Mouse (Mus musculus): Measurements from ENCODE around the gene Glis2.

Gene Glis2

GRCm38 (mm10) chr16:4640267-4641005 lies 45.9 kb downstream of the Glis2 start:
- DNase-seq = peak; percentile 88 to 92

- DNase-seq = peak; percentile 32 to 46
These were observed 46.8 kb downstream of the Glis2 start for GRCm38 (mm10) chr16:4641119-4641838.

- DNase-seq = peak; percentile 58 to 69
These were observed 47.7 kb downstream of the Glis2 start for GRCm38 (mm10) chr16:4642190-4642589.

GRCm38 (mm10) chr16:4642937-4643336 lies 48.4 kb downstream of the Glis2 start:
- no peak for DNase-seq

- peak; percentile 88 to 90 for DNase-seq
These were observed 49.3 kb downstream of the Glis2 start for GRCm38 (mm10) chr16:4643670-4644419.

GRCm38 (mm10) chr16:4645867-4646266 lies 51.4 kb downstream of the Glis2 start:
- DNase-seq = no peak

GRCm38 (mm10) chr16:4646831-4647230 lies 52.3 kb downstream of the Glis2 start:
- no peak for DNase-seq

- DNase-seq = no peak
These were observed 53.2 kb downstream of the Glis2 start for GRCm38 (mm10) chr16:4647651-4648141.

GRCm38 (mm10) chr16:4648416-4649023 lies 54.0 kb downstream of the Glis2 start:
- DNase-seq = peak; percentile 76

GRCm38 (mm10) chr16:4649211-4649610 lies 54.7 kb downstream of the Glis2 start:
- no peak for DNase-seq

GRCm38 (mm10) chr16:4649692-4650091 lies 55.2 kb downstream of the Glis2 start:
- DNase-seq = no peak

GRCm38 (mm10) chr16:4650161-4650560 lies 55.6 kb downstream of the Glis2 start:
- DNase-seq = no peak

GRCm38 (mm10) chr16:4651081-4651480 lies 56.6 kb downstream of the Glis2 start:
- DNase-seq = no peak

GRCm38 (mm10) chr16:4651624-4652023 lies 57.1 kb downstream of the Glis2 start:
- no peak for DNase-seq

GRCm38 (mm10) chr16:4652707-4653416 lies 58.3 kb downstream of the Glis2 start:
- DNase-seq = peak; percentile 55 to 80

GRCm38 (mm10) chr16:4654706-4655105 lies 60.2 kb downstream of the Glis2 start:
- DNase-seq = peak; percentile 76 to 83

GRCm38 (mm10) chr16:4655251-4655734 lies 60.8 kb downstream of the Glis2 start:
- peak; percentile 67 to 70 for DNase-seq

GRCm38 (mm10) chr16:4655764-4656570 lies 61.5 kb downstream of the Glis2 start:
- DNase-seq = no peak

GRCm38 (mm10) chr16:4656571-4657081 lies 62.1 kb downstream of the Glis2 start:
- peak in 1 of 2 experiments; percentile 49 for DNase-seq

- DNase-seq = no peak
These were observed 64.3 kb downstream of the Glis2 start for GRCm38 (mm10) chr16:4658781-4659245.

- DNase-seq = no peak
These were observed 64.8 kb downstream of the Glis2 start for GRCm38 (mm10) chr16:4659326-4659725.

Data from kidney, adult 8-10 months (tissue).